In the genomic region with DNA sequence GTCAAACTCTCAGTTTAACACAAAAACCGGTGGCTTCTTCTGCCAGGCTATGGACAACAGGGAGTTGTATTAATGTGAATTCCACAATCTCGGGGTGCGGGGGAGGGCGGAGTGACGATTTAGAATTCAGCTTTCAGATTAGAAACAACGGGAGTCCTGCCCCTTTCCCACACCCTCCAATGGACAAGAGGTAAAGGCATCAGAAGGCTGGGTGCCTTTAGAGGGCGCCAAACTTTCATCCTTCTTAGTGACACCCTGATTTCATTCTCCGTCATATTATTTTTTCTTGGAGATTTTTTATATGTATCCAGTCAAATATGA, we compare ENCODE assay signal across 9 mouse cellular contexts. TPM values are rescaled to one million over a fixed set of nuclear protein-coding genes. Genes with fewer than 3 reads are reported as not detected.
DNase-seq lines count a peak whose midpoint lies in the region; ATAC-seq lines count a peak whose summit lies in the region.
"Had no signal": no experiment of that assay in that cellular context is flagged by ENCODE, and none has a peak within 500 bp of the region (broad histone marks: within the 10 kb centered on the region; RNA-seq: fewer than 3 reads in every experiment).

Fmo4 (minus strand) TSS at position 137 of the 321 bp plus-strand sequence.

- no peak within 1 kb of the TSS for H3K4me3 ChIP-seq in forebrain, embryonic 15.5 days
- H3K4me3 ChIP-seq in forebrain, embryonic 14.5 days (ENCODE audit: low read depth, low read length) = no peak within 1 kb of the TSS
- H3K4me3 ChIP-seq in neural tube, embryonic 15.5 days (replicated peaks) = no peak within 1 kb of the TSS

- 0 out of 2 replicates have a peak, but pooled peaks have one; percentile 23 for ATAC-seq in forebrain, embryonic 15.5 days (replicated peaks)
- ATAC-seq in forebrain, embryonic 14.5 days = no peak
- ATAC-seq in neural tube, embryonic 15.5 days (ENCODE audit: low FRiP score) = no peak

- WGBS in forebrain, embryonic 15.5 days = 44% methylated on average over 8 of the region's 8 CpGs
- WGBS in forebrain, embryonic 14.5 days = 44% methylated on average over 8 of the region's 8 CpGs
- WGBS in neural tube, embryonic 15.5 days = 42% methylated on average over 8 of the region's 8 CpGs

- H3K27ac ChIP-seq in forebrain, embryonic 15.5 days (replicated peaks) = no peak within 1 kb of the TSS
- H3K27ac ChIP-seq in forebrain, embryonic 14.5 days (ENCODE audit: low read depth, low read length) = no peak within 1 kb of the TSS
- no peak within 1 kb of the TSS for H3K27ac ChIP-seq in neural tube, embryonic 15.5 days (replicated peaks)

- no peaks in the 10 kb centered on the region for H3K4me1 ChIP-seq in forebrain, embryonic 15.5 days
- no peaks in the 10 kb centered on the region for H3K4me1 ChIP-seq in forebrain, embryonic 14.5 days (ENCODE audit: control insufficient read depth, insufficient read depth, low read length)
- H3K4me1 ChIP-seq in neural tube, embryonic 15.5 days = no peaks in the 10 kb centered on the region

- no peaks in the 10 kb centered on the region for H3K27me3 ChIP-seq in forebrain, embryonic 15.5 days
- no peaks in the 10 kb centered on the region for H3K27me3 ChIP-seq in forebrain, embryonic 14.5 days (replicated peaks; ENCODE audit: control insufficient read depth, insufficient read depth, low read length)
- H3K27me3 ChIP-seq in neural tube, embryonic 15.5 days (replicated peaks) = no peaks in the 10 kb centered on the region

- no peak within 1 kb of the TSS for H3K9ac ChIP-seq in forebrain, embryonic 15.5 days (replicated peaks)
- no peak within 1 kb of the TSS for H3K9ac ChIP-seq in forebrain, embryonic 14.5 days (ENCODE audit: low read length)
- H3K9ac ChIP-seq in neural tube, embryonic 15.5 days (replicated peaks) = no peak within 1 kb of the TSS

- H3K4me2 ChIP-seq in forebrain, embryonic 15.5 days (replicated peaks) = no peak within 1 kb of the TSS
- H3K4me2 ChIP-seq in forebrain, embryonic 14.5 days (ENCODE audit: low read length) = no peak within 1 kb of the TSS
- peak within 1 kb of the TSS; percentile 7; the same call in 1 of the 2 replicates for H3K4me2 ChIP-seq in neural tube, embryonic 15.5 days

- no peaks in the 10 kb centered on the region for H3K36me3 ChIP-seq in forebrain, embryonic 15.5 days
- no peaks in the 10 kb centered on the region for H3K36me3 ChIP-seq in forebrain, embryonic 14.5 days (ENCODE audit: control insufficient read depth, insufficient read depth, low read length)
- H3K36me3 ChIP-seq in neural tube, embryonic 15.5 days = no peaks in the 10 kb centered on the region
- H3K36me3 ChIP-seq: G1E had no signal

- DNase-seq in forebrain, embryonic 14.5 days (ENCODE audit: low spot score) = no peak
- peak; percentile 11 for DNase-seq in 416B (ENCODE audit: low read depth)
- DNase-seq in brain, adult 2 months (ENCODE audit: low read depth, low spot score) = peak; percentile 34
- DNase-seq in heart, postnatal 36 days = peak; percentile 30 to 62
- DNase-seq in left cerebral cortex, postnatal 14 days (ENCODE audit: low spot score in 2 of 2) = peak; percentile 8 to 29
- DNase-seq in spleen, adult 12 weeks (ENCODE audit: low spot score) = no peak

- H3K9me3 ChIP-seq in forebrain, embryonic 15.5 days = no peaks in the 10 kb centered on the region
- H3K9me3 ChIP-seq in forebrain, embryonic 14.5 days (replicated peaks; ENCODE audit: control insufficient read depth, low read length) = no peaks in the 10 kb centered on the region
- no peaks in the 10 kb centered on the region for H3K9me3 ChIP-seq in neural tube, embryonic 15.5 days (replicated peaks)
- H3K9me3 ChIP-seq: G1E had no signal

- intact Hi-C loops in heart, postnatal 36 days (cut with DNase I) = loop anchor here (1.0 to 5.0 kb wide), 3 partner anchors 84 to 257 kb away; partner anchors contain the start of gene Fmo2
- intact Hi-C loops in left cerebral cortex, postnatal 14 days (cut with DNase I) = loop anchor here (5.0 kb wide), 1 partner anchor 259 kb away; no protein-coding TSS in a partner anchor

RNA-seq across cellular contexts. Expression of gene Fmo4, which starts in this region (rescaled TPM):
- polyA plus RNA-seq in forebrain, embryonic 15.5 days (2015; fragmentation: Nextera tagmentation; extraction: Ambion mirVana) = 0.10 TPM in 1 of 2 replicates, not detected in the other
- 0.12 and 0.22 TPM in 2 replicates for polyA plus RNA-seq in forebrain, embryonic 14.5 days (2014; fragmentation: Nextera tagmentation; extraction: Ambion mirVana)
- under 1 TPM in 1 of 2 experiments, not detected in 1; 0.14 TPM for total RNA-seq in heart, postnatal 36 days (2021)
- under 1 TPM; 0.13 to 0.19 TPM for total RNA-seq in left cerebral cortex, postnatal 14 days (2021)
- polyA plus RNA-seq in neural tube, embryonic 15.5 days (2015; fragmentation: Nextera tagmentation; extraction: Ambion mirVana) = 0.66 and 0.78 TPM in 2 replicates

Comparison
In these comparisons a context has a peak if more than half of its experiments do, and no peak if none do; other contexts are left out.
1. Peak in ATAC-seq in forebrain, embryonic 15.5 days; RNA of the gene not detected or under 1 TPM.
2. Peak in DNase-seq in heart, postnatal 36 days; RNA of the gene not detected or under 1 TPM.
3. Peak in DNase-seq in left cerebral cortex, postnatal 14 days; RNA of the gene not detected or under 1 TPM.
4. DNase-seq: peak in 416B (single experiment) and brain, adult 2 months (single experiment); none in forebrain, embryonic 14.5 days (single experiment) and spleen, adult 12 weeks (single experiment).